In genomic region chr2:167538671-167539306, GRCm38 (mm10) we compare ENCODE assay signal across 8 mouse cellular contexts. TPM values are rescaled to one million over a fixed set of nuclear protein-coding genes. Genes with fewer than 3 reads are reported as not detected.
A peak's percentile ranks its signal among the peaks of the same experiment; 100 is the strongest.
DNase-seq lines count a peak whose midpoint lies in the region; ATAC-seq and TF ChIP-seq lines count a peak whose summit lies in the region.

No protein-coding gene starts in this region.

- peaks cover 14% of the 10 kb centered on the region for H3K27me3 ChIP-seq in heart, embryonic 16.5 days (ENCODE audit: control insufficient read depth, insufficient read depth, low read length)
- peaks cover 26% of the 10 kb centered on the region for H3K27me3 ChIP-seq in liver, postnatal 0 days (ENCODE audit: insufficient read depth, low read length)

- no peaks in the 10 kb centered on the region for H3K9me3 ChIP-seq in heart, embryonic 16.5 days (replicated peaks; ENCODE audit: control insufficient read depth, low read length)
- H3K9me3 ChIP-seq in liver, postnatal 0 days (ENCODE audit: low read length): no peaks in the 10 kb centered on the region

- peaks cover 38% of the 10 kb centered on the region for H3K4me1 ChIP-seq in heart, embryonic 16.5 days (ENCODE audit: control insufficient read depth, insufficient read depth, low read length)
- H3K4me1 ChIP-seq in liver, postnatal 0 days (ENCODE audit: insufficient read depth): peaks cover 16% of the 10 kb centered on the region

- peak overlapping the region; percentile 54; the same call in 1 of the 2 replicates for H3K4me3 ChIP-seq in layer of hippocampus, adult 2 months
- H3K4me3 ChIP-seq in heart, embryonic 16.5 days (ENCODE audit: low read length): peak overlapping the region; percentile 58
- peak overlapping the region; percentile 54 for H3K4me3 ChIP-seq in liver, postnatal 0 days (ENCODE audit: low read depth, low read length)

- no peak for ATAC-seq in heart, embryonic 16.5 days (replicated peaks; ENCODE audit: extremely low read depth, insufficient read depth, low FRiP score)
- ATAC-seq in liver, postnatal 0 days: no peak

- H3K4me2 ChIP-seq in heart, embryonic 16.5 days (ENCODE audit: low read depth, low read length): peak overlapping the region; percentile 84
- H3K4me2 ChIP-seq in liver, postnatal 0 days (ENCODE audit: low read depth, low read length): peak overlapping the region; percentile 87

- H3K9ac ChIP-seq in heart, embryonic 16.5 days (ENCODE audit: low read length): peak overlapping the region; percentile 73
- peak overlapping the region; percentile 58; the same call in 1 of the 2 replicates for H3K9ac ChIP-seq in liver, postnatal 0 days (replicated peaks)

- WGBS in heart, embryonic 16.5 days: 42% methylated on average over 34 of the region's 34 CpGs
- WGBS in liver, postnatal 0 days (ENCODE audit: insufficient replicate concordance): 47% methylated on average over 32 of the region's 34 CpGs

- no peaks in the 10 kb centered on the region for H3K36me3 ChIP-seq in heart, embryonic 16.5 days (ENCODE audit: control insufficient read depth, insufficient read depth)
- no peaks in the 10 kb centered on the region for H3K36me3 ChIP-seq in liver, postnatal 0 days (replicated peaks; ENCODE audit: insufficient read depth, low read length)

- H3K27ac ChIP-seq in layer of hippocampus, adult 2 months: no peak overlapping the region
- peak overlapping the region; percentile 25 for H3K27ac ChIP-seq in heart, embryonic 16.5 days (ENCODE audit: low read length)
- no peak overlapping the region; the same call in 1 of the 2 replicates for H3K27ac ChIP-seq in liver, postnatal 0 days (ENCODE audit: low read depth)

- TF ChIP-seq CTCF in layer of hippocampus, adult 2 months (conservative IDR thresholded peaks at IDR 0.05): no peak
- TF ChIP-seq CTCF in liver, postnatal 0 days (IDR thresholded peaks at IDR 0.05; ENCODE audit: low read depth): no peak

- TF ChIP-seq EP300 in liver, postnatal 0 days (IDR thresholded peaks at IDR 0.05; ENCODE audit: low read depth): no peak

- no peak for DNase-seq in layer of hippocampus, adult 2 months (ENCODE audit: low spot score in 2 of 2)
- no peak for DNase-seq in layer of hippocampus, postnatal 14 days (ENCODE audit: low spot score in 2 of 2)
- DNase-seq in adrenal gland, postnatal 25 days: peak; percentile 69
- no peak for DNase-seq in liver, postnatal 0 days
- no peak for DNase-seq in layer of hippocampus, postnatal 25 days (ENCODE audit: extremely low spot score in 1 of 2, low spot score in 1 of 2)
- DNase-seq in thymus, postnatal 0 days (ENCODE audit: low spot score): no peak
- no peak for DNase-seq in left cerebral cortex, adult 18-20 months (ENCODE audit: low spot score in 2 of 2)

RNA-seq across cellular contexts. Expression of gene Snai1, which starts 0.8 kb away (rescaled TPM):
- total RNA-seq in layer of hippocampus, adult 2 months (2021): under 1 TPM; 0.64 to 0.82 TPM
- total RNA-seq in layer of hippocampus, postnatal 14 days (2021): under 1 TPM; 0.53 to 0.79 TPM
- total RNA-seq in adrenal gland, postnatal 25 days (2021): 12.8 and 13.0 TPM in 2 replicates
- 12.5 and 20.6 TPM in 2 replicates for polyA plus RNA-seq in heart, embryonic 16.5 days (2015; fragmentation: Nextera tagmentation; extraction: Ambion mirVana)
- polyA plus RNA-seq in liver, postnatal 0 days (2015; fragmentation: Nextera tagmentation; extraction: Ambion mirVana): 1.6 and 2.3 TPM in 2 replicates
- total RNA-seq in layer of hippocampus, postnatal 25 days (2021): under 1 TPM; 0.27 to 0.75 TPM
- 2.6 and 3.6 TPM in 2 replicates for polyA plus RNA-seq in thymus, postnatal 0 days (2015; fragmentation: Nextera tagmentation; extraction: Ambion mirVana)
- total RNA-seq in left cerebral cortex, adult 18-20 months (2021): 1 to 10 TPM; 1.1 to 1.2 TPM

RNA-seq across cellular contexts. Expression of gene Spata2, which starts 46.1 kb away (rescaled TPM):
- 10 to 100 TPM; 80.9 to 82.4 TPM for total RNA-seq in layer of hippocampus, adult 2 months (2021)
- total RNA-seq in layer of hippocampus, postnatal 14 days (2021): 10 to 100 TPM; 65.3 to 67.2 TPM
- 35.1 and 36.5 TPM in 2 replicates for total RNA-seq in adrenal gland, postnatal 25 days (2021)
- polyA plus RNA-seq in heart, embryonic 16.5 days (2015; fragmentation: Nextera tagmentation; extraction: Ambion mirVana): 13.4 and 15.8 TPM in 2 replicates
- polyA plus RNA-seq in liver, postnatal 0 days (2015; fragmentation: Nextera tagmentation; extraction: Ambion mirVana): 4.7 and 4.9 TPM in 2 replicates
- total RNA-seq in layer of hippocampus, postnatal 25 days (2021): 10 to 100 TPM; 78.7 to 83.9 TPM
- polyA plus RNA-seq in thymus, postnatal 0 days (2015; fragmentation: Nextera tagmentation; extraction: Ambion mirVana): 17.8 and 19.4 TPM in 2 replicates
- total RNA-seq in left cerebral cortex, adult 18-20 months (2021): 10 to 100 TPM; 76.0 to 84.0 TPM

RNA-seq across cellular contexts. Expression of gene Rnf114, which starts 46.3 kb away (rescaled TPM):
- 10 to 100 TPM; 50.9 to 51.6 TPM for total RNA-seq in layer of hippocampus, adult 2 months (2021)
- total RNA-seq in layer of hippocampus, postnatal 14 days (2021): 10 to 100 TPM; 39.1 to 40.5 TPM
- 68.4 and 71.6 TPM in 2 replicates for total RNA-seq in adrenal gland, postnatal 25 days (2021)
- 78.5 and 79.0 TPM in 2 replicates for polyA plus RNA-seq in heart, embryonic 16.5 days (2015; fragmentation: Nextera tagmentation; extraction: Ambion mirVana)
- polyA plus RNA-seq in liver, postnatal 0 days (2015; fragmentation: Nextera tagmentation; extraction: Ambion mirVana): 39.5 and 44.0 TPM in 2 replicates
- 10 to 100 TPM; 51.1 to 53.1 TPM for total RNA-seq in layer of hippocampus, postnatal 25 days (2021)
- 138 and 145 TPM in 2 replicates for polyA plus RNA-seq in thymus, postnatal 0 days (2015; fragmentation: Nextera tagmentation; extraction: Ambion mirVana)
- 10 to 100 TPM; 57.9 to 58.9 TPM for total RNA-seq in left cerebral cortex, adult 18-20 months (2021)
